Mouse (Mus musculus): Measurements from ENCODE around the gene Nrip3. TPM values are rescaled to one million over a fixed set of nuclear protein-coding genes. Genes with fewer than 3 reads are reported as not detected.

Nrip3 gene
- polyA plus RNA-seq, 1 experiment from 2014 or later = 0.22 TPM

GRCm38 (mm10) chr7:109783281-109783680 is 1.5 kb upstream of the Nrip3 start:
- WGBS (ENCODE audit: insufficient replicate concordance) = 44% methylated on average over 7 of the region's 7 CpGs
- H3K4me3 ChIP-seq (ENCODE audit: low read depth, low read length) = no peak overlapping the region
- no peak overlapping the region for H3K9ac ChIP-seq (ENCODE audit: low read depth, low read length)
- no peaks in the 10 kb centered on the region for H3K9me3 ChIP-seq (replicated peaks; ENCODE audit: control insufficient read depth, low read length)
- H3K4me2 ChIP-seq (ENCODE audit: low read depth, low read length) = no peak overlapping the region
- no peak overlapping the region for H3K27ac ChIP-seq (ENCODE audit: low read length)
- H3K36me3 ChIP-seq (ENCODE audit: control insufficient read depth, insufficient read depth) = no peaks in the 10 kb centered on the region
- H3K27me3 ChIP-seq (ENCODE audit: control insufficient read depth, insufficient read depth, low read depth, low read length) = peaks cover 46% of the 10 kb centered on the region
- ATAC-seq (ENCODE audit: low read depth) = no peak
- peaks cover 13% of the 10 kb centered on the region for H3K4me1 ChIP-seq (ENCODE audit: control insufficient read depth, low read depth, low read length)

GRCm38 (mm10) chr7:109781087-109781469 is 747 bp downstream of the Nrip3 start:
- Histone ChIP-seq H3K4me3 (ENCODE audit: low read depth, low read length) (peak overlapping the region; percentile 50), H3K4me2 (ENCODE audit: low read depth, low read length) (peak overlapping the region; percentile 74), H3K27me3 (ENCODE audit: control insufficient read depth, insufficient read depth, low read depth, low read length) (peaks cover 49% of the 10 kb centered on the region), H3K27ac (ENCODE audit: low read length) (no peak overlapping the region), H3K4me1 (ENCODE audit: control insufficient read depth, low read depth, low read length) (peaks cover 13% of the 10 kb centered on the region), H3K9me3 (replicated peaks; ENCODE audit: control insufficient read depth, low read length) (no peaks in the 10 kb centered on the region), H3K9ac (ENCODE audit: low read depth, low read length) (peak overlapping the region; percentile 16; the same call in 1 of the 2 replicates), H3K36me3 (ENCODE audit: control insufficient read depth, insufficient read depth) (no peaks in the 10 kb centered on the region)
- WGBS (ENCODE audit: insufficient replicate concordance) = 3% methylated on average over 24 of the region's 24 CpGs
- ATAC-seq (ENCODE audit: low read depth) = peak; percentile 71

DNA sequence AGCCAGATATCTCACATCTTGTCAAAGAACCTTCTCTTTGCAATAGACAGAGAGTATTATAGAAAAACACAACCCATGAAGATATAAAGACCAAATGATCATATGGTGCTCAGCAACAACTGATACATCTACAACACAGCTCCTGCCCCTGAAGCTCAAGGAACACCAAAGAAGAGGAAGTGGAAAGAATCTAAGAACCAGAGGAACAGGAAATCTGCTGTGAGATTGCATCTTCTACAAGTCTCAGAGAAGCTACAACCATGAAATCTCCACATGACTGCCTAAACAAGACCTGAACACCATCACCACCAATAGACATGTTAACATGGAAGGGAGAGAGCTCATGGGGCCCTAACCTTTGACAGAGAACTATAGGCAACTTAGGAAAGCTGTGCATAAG is 9.6 kb downstream of the Nrip3 start:
- no peak overlapping the region for H3K4me3 ChIP-seq (ENCODE audit: low read depth, low read length)
- H3K36me3 ChIP-seq (ENCODE audit: control insufficient read depth, insufficient read depth) = no peaks in the 10 kb centered on the region
- no peak overlapping the region for H3K27ac ChIP-seq (ENCODE audit: low read length)
- ATAC-seq (ENCODE audit: low read depth) = no peak
- no peaks in the 10 kb centered on the region for H3K9me3 ChIP-seq (replicated peaks; ENCODE audit: control insufficient read depth, low read length)
- no peak overlapping the region for H3K9ac ChIP-seq (ENCODE audit: low read depth, low read length)
- H3K4me2 ChIP-seq (ENCODE audit: low read depth, low read length) = no peak overlapping the region
- peaks cover 12% of the 10 kb centered on the region for H3K4me1 ChIP-seq (ENCODE audit: control insufficient read depth, low read depth, low read length)
- H3K27me3 ChIP-seq (ENCODE audit: control insufficient read depth, insufficient read depth, low read depth, low read length) = no peaks in the 10 kb centered on the region

GRCm38 (mm10) chr7:109768699-109769383 is 13.0 kb downstream of the Nrip3 start:
- no peak overlapping the region for H3K27ac ChIP-seq (ENCODE audit: low read length)

GRCm38 (mm10) chr7:109767575-109768350 is 14.1 kb downstream of the Nrip3 start:
- Histone ChIP-seq H3K4me1 (ENCODE audit: control insufficient read depth, low read depth, low read length) (peaks cover 15% of the 10 kb centered on the region), H3K4me3 (ENCODE audit: low read depth, low read length) (no peak overlapping the region), H3K9me3 (replicated peaks; ENCODE audit: control insufficient read depth, low read length) (no peaks in the 10 kb centered on the region), H3K27me3 (ENCODE audit: control insufficient read depth, insufficient read depth, low read depth, low read length) (no peaks in the 10 kb centered on the region), H3K36me3 (ENCODE audit: control insufficient read depth, insufficient read depth) (no peaks in the 10 kb centered on the region), H3K4me2 (ENCODE audit: low read depth, low read length) (peak overlapping the region; percentile 24), H3K27ac (ENCODE audit: low read length) (0 out of 2 replicates have a peak overlapping the region, but pooled peaks have one; percentile 2), H3K9ac (ENCODE audit: low read depth, low read length) (no peak overlapping the region)
- 57% methylated on average over 7 of the region's 7 CpGs for WGBS (ENCODE audit: insufficient replicate concordance)
- ATAC-seq (ENCODE audit: low read depth) = peak; percentile 86

More at GRCm38 (mm10) chr7:109768699-109769383, 13.0 kb downstream of the Nrip3 start:
- Histone ChIP-seq H3K9ac (ENCODE audit: low read depth, low read length) (no peak overlapping the region), H3K4me2 (ENCODE audit: low read depth, low read length) (no peak overlapping the region), H3K27me3 (ENCODE audit: control insufficient read depth, insufficient read depth, low read depth, low read length) (no peaks in the 10 kb centered on the region), H3K4me3 (ENCODE audit: low read depth, low read length) (no peak overlapping the region), H3K9me3 (replicated peaks; ENCODE audit: control insufficient read depth, low read length) (no peaks in the 10 kb centered on the region), H3K4me1 (ENCODE audit: control insufficient read depth, low read depth, low read length) (peaks cover 15% of the 10 kb centered on the region), H3K36me3 (ENCODE audit: control insufficient read depth, insufficient read depth) (no peaks in the 10 kb centered on the region)
- no peak for ATAC-seq (ENCODE audit: low read depth)
- 13% methylated on average over 2 of the region's 2 CpGs for WGBS (ENCODE audit: insufficient replicate concordance)

GRCm38 (mm10) chr7:109764009-109764408 is 17.8 kb downstream of the Nrip3 start:
- Histone ChIP-seq H3K27me3 (ENCODE audit: control insufficient read depth, insufficient read depth, low read depth, low read length) (no peaks in the 10 kb centered on the region), H3K4me2 (ENCODE audit: low read depth, low read length) (no peak overlapping the region), H3K9ac (ENCODE audit: low read depth, low read length) (no peak overlapping the region), H3K4me1 (ENCODE audit: control insufficient read depth, low read depth, low read length) (peaks cover 14% of the 10 kb centered on the region), H3K36me3 (ENCODE audit: control insufficient read depth, insufficient read depth) (no peaks in the 10 kb centered on the region), H3K27ac (ENCODE audit: low read length) (no peak overlapping the region), H3K4me3 (ENCODE audit: low read depth, low read length) (no peak overlapping the region), H3K9me3 (replicated peaks; ENCODE audit: control insufficient read depth, low read length) (no peaks in the 10 kb centered on the region)
- WGBS (ENCODE audit: insufficient replicate concordance) = 62% methylated on average over 2 of the region's 2 CpGs
- ATAC-seq (ENCODE audit: low read depth) = no peak

DNA sequence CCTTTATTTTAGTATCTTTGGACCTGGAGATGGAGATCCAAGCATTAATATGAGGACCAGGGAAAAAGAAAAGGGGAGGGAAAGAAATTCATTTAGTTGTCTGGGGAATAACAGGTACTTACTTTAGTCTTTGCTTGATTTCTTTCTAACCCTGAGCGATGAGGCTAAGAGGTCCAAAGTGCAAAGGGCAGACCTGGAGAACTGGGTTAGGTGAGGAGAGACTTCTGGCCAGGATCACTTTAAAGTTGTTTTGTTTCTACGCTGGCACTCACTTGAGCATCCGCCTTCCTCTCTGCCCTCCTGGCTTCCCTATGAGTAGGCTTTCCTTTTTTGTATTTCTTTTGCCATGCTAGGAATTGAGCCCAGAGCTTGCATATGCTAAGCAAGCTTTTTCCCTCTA is 25.5 kb downstream of the Nrip3 start:
- no peak overlapping the region for H3K9ac ChIP-seq (ENCODE audit: low read depth, low read length)
- H3K4me2 ChIP-seq (ENCODE audit: low read depth, low read length) = no peak overlapping the region
- WGBS (ENCODE audit: insufficient replicate concordance) = 80% methylated on average over 3 of the region's 3 CpGs
- H3K27me3 ChIP-seq (ENCODE audit: control insufficient read depth, insufficient read depth, low read depth, low read length) = no peaks in the 10 kb centered on the region
- no peak for ATAC-seq (ENCODE audit: low read depth)
- no peaks in the 10 kb centered on the region for H3K36me3 ChIP-seq (ENCODE audit: control insufficient read depth, insufficient read depth)
- no peaks in the 10 kb centered on the region for H3K9me3 ChIP-seq (replicated peaks; ENCODE audit: control insufficient read depth, low read length)
- H3K4me3 ChIP-seq (ENCODE audit: low read depth, low read length) = no peak overlapping the region
- peaks cover 10% of the 10 kb centered on the region for H3K4me1 ChIP-seq (ENCODE audit: control insufficient read depth, low read depth, low read length)
- H3K27ac ChIP-seq (ENCODE audit: low read length) = no peak overlapping the region

- Histone ChIP-seq H3K27me3 (ENCODE audit: control insufficient read depth, insufficient read depth, low read depth, low read length) (no peaks in the 10 kb centered on the region), H3K27ac (ENCODE audit: low read length) (no peak overlapping the region), H3K9ac (ENCODE audit: low read depth, low read length) (no peak overlapping the region), H3K4me3 (ENCODE audit: low read depth, low read length) (no peak overlapping the region), H3K9me3 (replicated peaks; ENCODE audit: control insufficient read depth, low read length) (no peaks in the 10 kb centered on the region), H3K4me1 (ENCODE audit: control insufficient read depth, low read depth, low read length) (peaks cover 13% of the 10 kb centered on the region), H3K36me3 (ENCODE audit: control insufficient read depth, insufficient read depth) (no peaks in the 10 kb centered on the region), H3K4me2 (ENCODE audit: low read depth, low read length) (no peak overlapping the region)
- ATAC-seq (ENCODE audit: low read depth) = no peak
- WGBS (ENCODE audit: insufficient replicate concordance) = 79% methylated on average over 8 of the region's 8 CpGs
Observed at GRCm38 (mm10) chr7:109754034-109754433, 27.8 kb downstream of the Nrip3 start.
